Mouse (Mus musculus): Measurements from ENCODE around the gene Aldh3b1. TPM values are rescaled to one million over a fixed set of nuclear protein-coding genes. Genes with fewer than 3 reads are reported as not detected.
A peak's percentile ranks its signal among the peaks of the same experiment; 100 is the strongest.

The Aldh3b1 gene
- polyA plus RNA-seq, 1 experiment = 0.66 TPM

- Histone ChIP-seq H3K36me3 (ENCODE audit: control insufficient read depth, insufficient read depth, low read length, poor library complexity, severe bottlenecking) (peaks cover 75% of the 10 kb centered on the region), H3K9me3 (replicated peaks; ENCODE audit: control insufficient read depth, insufficient read depth, low read length, poor library complexity, severe bottlenecking) (no peaks in the 10 kb centered on the region), H3K27ac (ENCODE audit: insufficient read depth, low read length) (no peak overlapping the region), H3K9ac (ENCODE audit: low read depth, poor library complexity, severe bottlenecking) (no peak overlapping the region), H3K27me3 (ENCODE audit: control insufficient read depth, insufficient read depth, low read length, poor library complexity, severe bottlenecking) (no peaks in the 10 kb centered on the region), H3K4me3 (ENCODE audit: low read depth, low read length) (no peak overlapping the region), H3K4me1 (ENCODE audit: control insufficient read depth, insufficient read depth, low read length) (no peaks in the 10 kb centered on the region)
- TF ChIP-seq POLR2A (IDR thresholded peaks at IDR 0.05; ENCODE audit: insufficient read depth, low read length) (no peak), CTCF (IDR thresholded peaks at IDR 0.05; ENCODE audit: low read depth, low read length) (no peak), EP300 (IDR thresholded peaks at IDR 0.05; ENCODE audit: insufficient read depth, low read depth, low read length) (no peak)
Measured at GRCm38 (mm10) chr19:3889096-3889495, 40.5 kb downstream of the Aldh3b1 start.

GRCm38 (mm10) chr19:3884325-3884990 lies 45.1 kb downstream of the Aldh3b1 start:
- Histone ChIP-seq H3K9ac (ENCODE audit: low read depth, poor library complexity, severe bottlenecking) (no peak overlapping the region), H3K36me3 (ENCODE audit: control insufficient read depth, insufficient read depth, low read length, poor library complexity, severe bottlenecking) (peaks cover 63% of the 10 kb centered on the region), H3K27ac (ENCODE audit: insufficient read depth, low read length) (no peak overlapping the region)

GRCm38 (mm10) chr19:3882214-3882613 lies 47.4 kb downstream of the Aldh3b1 start:
- Histone ChIP-seq H3K9ac (ENCODE audit: low read depth, poor library complexity, severe bottlenecking) (no peak overlapping the region), H3K27me3 (ENCODE audit: control insufficient read depth, insufficient read depth, low read length, poor library complexity, severe bottlenecking) (no peaks in the 10 kb centered on the region), H3K4me3 (ENCODE audit: low read depth, low read length) (no peak overlapping the region), H3K27ac (ENCODE audit: insufficient read depth, low read length) (no peak overlapping the region), H3K4me1 (ENCODE audit: control insufficient read depth, insufficient read depth, low read length) (no peaks in the 10 kb centered on the region), H3K9me3 (replicated peaks; ENCODE audit: control insufficient read depth, insufficient read depth, low read length, poor library complexity, severe bottlenecking) (no peaks in the 10 kb centered on the region), H3K36me3 (ENCODE audit: control insufficient read depth, insufficient read depth, low read length, poor library complexity, severe bottlenecking) (peaks cover 47% of the 10 kb centered on the region)
- no peak for TF ChIP-seq EP300 (IDR thresholded peaks at IDR 0.05; ENCODE audit: insufficient read depth, low read depth, low read length)
- TF ChIP-seq CTCF (IDR thresholded peaks at IDR 0.05; ENCODE audit: low read depth, low read length) = no peak
- TF ChIP-seq POLR2A (IDR thresholded peaks at IDR 0.05; ENCODE audit: insufficient read depth, low read length) = no peak

More at GRCm38 (mm10) chr19:3884325-3884990, 45.1 kb downstream of the Aldh3b1 start:
- Histone ChIP-seq H3K4me3 (ENCODE audit: low read depth, low read length) (no peak overlapping the region), H3K27me3 (ENCODE audit: control insufficient read depth, insufficient read depth, low read length, poor library complexity, severe bottlenecking) (no peaks in the 10 kb centered on the region), H3K9me3 (replicated peaks; ENCODE audit: control insufficient read depth, insufficient read depth, low read length, poor library complexity, severe bottlenecking) (no peaks in the 10 kb centered on the region), H3K4me1 (ENCODE audit: control insufficient read depth, insufficient read depth, low read length) (no peaks in the 10 kb centered on the region)
- TF ChIP-seq POLR2A (IDR thresholded peaks at IDR 0.05; ENCODE audit: insufficient read depth, low read length) = no peak
- TF ChIP-seq EP300 (IDR thresholded peaks at IDR 0.05; ENCODE audit: insufficient read depth, low read depth, low read length) = no peak

- H3K9me3 ChIP-seq (replicated peaks; ENCODE audit: control insufficient read depth, insufficient read depth, low read length, poor library complexity, severe bottlenecking) = no peaks in the 10 kb centered on the region
- no peak for TF ChIP-seq CTCF (IDR thresholded peaks at IDR 0.05; ENCODE audit: low read depth, low read length)
- no peak for TF ChIP-seq EP300 (IDR thresholded peaks at IDR 0.05; ENCODE audit: insufficient read depth, low read depth, low read length)
- TF ChIP-seq POLR2A (IDR thresholded peaks at IDR 0.05; ENCODE audit: insufficient read depth, low read length) = no peak
- no peak overlapping the region for H3K4me3 ChIP-seq (ENCODE audit: low read depth, low read length)
Measured at GRCm38 (mm10) chr19:3880054-3880848, 49.4 kb downstream of the Aldh3b1 start.

GRCm38 (mm10) chr19:3875045-3875444 lies 54.6 kb downstream of the Aldh3b1 start:
- H3K36me3 ChIP-seq (ENCODE audit: control insufficient read depth, insufficient read depth, low read length, poor library complexity, severe bottlenecking) = peaks cover 24% of the 10 kb centered on the region
- H3K4me1 ChIP-seq (ENCODE audit: control insufficient read depth, insufficient read depth, low read length) = no peaks in the 10 kb centered on the region
- H3K9me3 ChIP-seq (replicated peaks; ENCODE audit: control insufficient read depth, insufficient read depth, low read length, poor library complexity, severe bottlenecking) = no peaks in the 10 kb centered on the region
- H3K27ac ChIP-seq (ENCODE audit: insufficient read depth, low read length) = peak overlapping the region; percentile 83
- H3K9ac ChIP-seq (ENCODE audit: low read depth, poor library complexity, severe bottlenecking) = no peak overlapping the region
- TF ChIP-seq EP300 (IDR thresholded peaks at IDR 0.05; ENCODE audit: insufficient read depth, low read depth, low read length) (no peak), POLR2A (IDR thresholded peaks at IDR 0.05; ENCODE audit: insufficient read depth, low read length) (no peak), CTCF (IDR thresholded peaks at IDR 0.05; ENCODE audit: low read depth, low read length) (no peak)
- no peaks in the 10 kb centered on the region for H3K27me3 ChIP-seq (ENCODE audit: control insufficient read depth, insufficient read depth, low read length, poor library complexity, severe bottlenecking)
- no peak overlapping the region for H3K4me3 ChIP-seq (ENCODE audit: low read depth, low read length)

More at GRCm38 (mm10) chr19:3880054-3880848, 49.4 kb downstream of the Aldh3b1 start:
- no peak overlapping the region for H3K27ac ChIP-seq (ENCODE audit: insufficient read depth, low read length)
- no peaks in the 10 kb centered on the region for H3K27me3 ChIP-seq (ENCODE audit: control insufficient read depth, insufficient read depth, low read length, poor library complexity, severe bottlenecking)
- no peak overlapping the region for H3K9ac ChIP-seq (ENCODE audit: low read depth, poor library complexity, severe bottlenecking)
- no peaks in the 10 kb centered on the region for H3K4me1 ChIP-seq (ENCODE audit: control insufficient read depth, insufficient read depth, low read length)
- H3K36me3 ChIP-seq (ENCODE audit: control insufficient read depth, insufficient read depth, low read length, poor library complexity, severe bottlenecking) = peaks cover 39% of the 10 kb centered on the region

- Histone ChIP-seq H3K4me3 (ENCODE audit: low read depth, low read length) (no peak overlapping the region), H3K9ac (ENCODE audit: low read depth, poor library complexity, severe bottlenecking) (no peak overlapping the region), H3K36me3 (ENCODE audit: control insufficient read depth, insufficient read depth, low read length, poor library complexity, severe bottlenecking) (peaks cover 20% of the 10 kb centered on the region)
Measured at GRCm38 (mm10) chr19:3872373-3872772, 57.2 kb downstream of the Aldh3b1 start.

More at GRCm38 (mm10) chr19:3872373-3872772, 57.2 kb downstream of the Aldh3b1 start:
- Histone ChIP-seq H3K27ac (ENCODE audit: insufficient read depth, low read length) (no peak overlapping the region), H3K9me3 (replicated peaks; ENCODE audit: control insufficient read depth, insufficient read depth, low read length, poor library complexity, severe bottlenecking) (no peaks in the 10 kb centered on the region), H3K4me1 (ENCODE audit: control insufficient read depth, insufficient read depth, low read length) (no peaks in the 10 kb centered on the region), H3K27me3 (ENCODE audit: control insufficient read depth, insufficient read depth, low read length, poor library complexity, severe bottlenecking) (no peaks in the 10 kb centered on the region)
- TF ChIP-seq POLR2A (IDR thresholded peaks at IDR 0.05; ENCODE audit: insufficient read depth, low read length) (no peak), EP300 (IDR thresholded peaks at IDR 0.05; ENCODE audit: insufficient read depth, low read depth, low read length) (no peak)

Measured in ES-Bruce4 (cell line).